Mouse (Mus musculus): ENCODE measurements around the gene Gm3336. TPM values are rescaled to one million over a fixed set of nuclear protein-coding genes. Genes with fewer than 3 reads are reported as not detected.
A peak's percentile ranks its signal among the peaks of the same experiment; 100 is the strongest.

Gm3336 gene
- polyA plus RNA-seq (2015; fragmentation: Nextera tagmentation; extraction: Ambion mirVana): 0.40 and 0.47 TPM in 2 replicates

- Histone ChIP-seq H3K9me3 (replicated peaks; ENCODE audit: control insufficient read depth, low read length) (no peaks in the 10 kb centered on the region), H3K27me3 (ENCODE audit: control insufficient read depth, insufficient read depth, low read depth, low read length) (no peaks in the 10 kb centered on the region), H3K36me3 (ENCODE audit: control insufficient read depth, insufficient read depth) (no peaks in the 10 kb centered on the region), H3K4me1 (ENCODE audit: control insufficient read depth, low read depth, low read length) (peaks cover 2% of the 10 kb centered on the region), H3K27ac (ENCODE audit: low read length) (no peak within 1 kb of the TSS), H3K4me2 (ENCODE audit: low read depth, low read length) (no peak within 1 kb of the TSS), H3K4me3 (ENCODE audit: low read depth, low read length) (no peak within 1 kb of the TSS), H3K9ac (ENCODE audit: low read depth, low read length) (no peak within 1 kb of the TSS)
- WGBS (ENCODE audit: insufficient replicate concordance): 2% methylated on average over 19 of the region's 19 CpGs
- peak; percentile 47 for ATAC-seq (ENCODE audit: low read depth)
These were observed at the start of gene Gm3336 for GRCm38 (mm10) chr8:70718297-70718696. Gene Gm3336, plus strand, starts transcription at chr8:70718543.

DNA sequence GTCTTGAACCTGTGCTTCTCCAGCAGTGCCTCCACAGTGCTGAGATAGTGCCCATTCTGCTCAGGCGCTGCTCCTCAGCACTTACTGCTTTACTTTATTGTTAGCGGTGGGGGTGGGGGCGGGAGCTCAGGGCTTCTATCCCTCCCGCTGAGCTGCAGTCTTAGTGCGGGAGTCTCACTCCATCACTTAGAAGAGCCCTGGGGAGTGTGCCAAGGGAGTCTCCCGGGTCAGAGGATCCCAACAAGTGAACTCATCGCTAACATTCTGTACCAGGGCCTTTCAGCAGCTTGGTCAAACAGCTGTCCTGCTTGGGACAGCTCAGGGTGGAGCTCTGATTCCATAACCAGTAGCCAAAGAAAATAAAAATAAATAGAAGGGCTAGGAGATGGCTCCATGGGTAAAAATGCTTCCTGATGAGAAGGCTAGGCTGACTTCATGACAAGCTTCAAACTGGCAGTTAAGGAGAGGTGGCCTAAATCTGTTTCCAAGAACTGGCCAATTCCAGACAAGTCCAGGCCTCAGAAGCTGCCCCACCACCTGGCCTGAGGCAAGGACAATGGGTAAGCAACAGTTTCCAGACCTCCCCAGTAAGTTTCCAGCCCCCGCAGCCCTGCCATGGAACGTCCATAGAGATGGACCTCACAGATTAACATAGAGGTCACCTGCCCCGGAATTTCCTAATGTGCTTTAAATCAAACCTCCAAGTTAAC is 46.6 kb upstream of the Gm3336 start:
- Histone ChIP-seq H3K27me3 (ENCODE audit: control insufficient read depth, insufficient read depth, low read depth, low read length) (no peaks in the 10 kb centered on the region), H3K9me3 (replicated peaks; ENCODE audit: control insufficient read depth, low read length) (no peaks in the 10 kb centered on the region; the same call in 1 of the 2 replicates), H3K4me1 (ENCODE audit: control insufficient read depth, low read depth, low read length) (peaks cover 42% of the 10 kb centered on the region), H3K9ac (ENCODE audit: low read depth, low read length) (no peak overlapping the region), H3K4me3 (ENCODE audit: low read depth, low read length) (no peak overlapping the region), H3K4me2 (ENCODE audit: low read depth, low read length) (no peak overlapping the region), H3K27ac (ENCODE audit: low read length) (no peak overlapping the region; the same call in 1 of the 2 replicates), H3K36me3 (ENCODE audit: control insufficient read depth, insufficient read depth) (no peaks in the 10 kb centered on the region)
- WGBS (ENCODE audit: insufficient replicate concordance): 80% methylated on average over 10 of the region's 10 CpGs
- no peak for ATAC-seq (ENCODE audit: low read depth)

- peak overlapping the region; percentile 94 for H3K4me2 ChIP-seq (ENCODE audit: low read depth, low read length)
- no peaks in the 10 kb centered on the region; the same call in 1 of the 2 replicates for H3K9me3 ChIP-seq (replicated peaks; ENCODE audit: control insufficient read depth, low read length)
- peaks cover 43% of the 10 kb centered on the region for H3K4me1 ChIP-seq (ENCODE audit: control insufficient read depth, low read depth, low read length)
- H3K4me3 ChIP-seq (ENCODE audit: low read depth, low read length): peak overlapping the region; percentile 83
- H3K36me3 ChIP-seq (ENCODE audit: control insufficient read depth, insufficient read depth): no peaks in the 10 kb centered on the region
- ATAC-seq (ENCODE audit: low read depth): no peak; the same call in 1 of the 2 replicates
- H3K9ac ChIP-seq (ENCODE audit: low read depth, low read length): peak overlapping the region; percentile 76
- WGBS (ENCODE audit: insufficient replicate concordance): 33% methylated on average over 19 of the region's 19 CpGs
- no peaks in the 10 kb centered on the region for H3K27me3 ChIP-seq (ENCODE audit: control insufficient read depth, insufficient read depth, low read depth, low read length)
- peak overlapping the region; percentile 97 for H3K27ac ChIP-seq (ENCODE audit: low read length)
These were observed 45.8 kb upstream of the Gm3336 start for GRCm38 (mm10) chr8:70672325-70673078.

GRCm38 (mm10) chr8:70673079-70673856 is 45.1 kb upstream of the Gm3336 start, which contains the start of gene Lsm4:
Gene Lsm4, plus strand, starts transcription at chr8:70673248.
- ATAC-seq (ENCODE audit: low read depth): peak; percentile 96
- Histone ChIP-seq H3K4me3 (ENCODE audit: low read depth, low read length) (peak within 1 kb of the TSS; percentile 83), H3K27ac (ENCODE audit: low read length) (peak within 1 kb of the TSS; percentile 97), H3K27me3 (ENCODE audit: control insufficient read depth, insufficient read depth, low read depth, low read length) (no peaks in the 10 kb centered on the region), H3K4me2 (ENCODE audit: low read depth, low read length) (peak within 1 kb of the TSS; percentile 94), H3K36me3 (ENCODE audit: control insufficient read depth, insufficient read depth) (peaks cover 2% of the 10 kb centered on the region; the same call in 1 of the 2 replicates), H3K4me1 (ENCODE audit: control insufficient read depth, low read depth, low read length) (peaks cover 51% of the 10 kb centered on the region), H3K9ac (ENCODE audit: low read depth, low read length) (peak within 1 kb of the TSS; percentile 81), H3K9me3 (replicated peaks; ENCODE audit: control insufficient read depth, low read length) (no peaks in the 10 kb centered on the region)
- under 1% methylated on average over 60 of the region's 60 CpGs for WGBS (ENCODE audit: insufficient replicate concordance)

DNA sequence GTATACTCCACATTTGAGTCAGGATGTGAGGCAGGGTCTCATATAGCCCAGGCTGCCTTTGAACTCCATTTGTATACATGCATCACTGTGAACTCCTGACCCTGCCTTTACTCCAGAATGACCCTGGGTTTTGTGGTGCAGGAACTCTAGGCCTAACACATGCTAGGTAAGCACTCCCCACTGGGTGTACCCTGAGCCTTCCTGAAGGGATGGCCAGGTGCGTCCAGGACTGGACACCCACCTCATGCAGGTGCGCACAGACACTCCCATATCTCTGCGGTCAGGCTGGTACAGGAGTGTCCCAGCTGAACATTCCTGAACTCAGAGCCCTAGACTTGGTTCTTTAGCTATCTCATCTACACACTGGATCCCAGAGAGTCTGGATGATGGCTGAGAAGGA is 44.2 kb upstream of the Gm3336 start:
- H3K27ac ChIP-seq (ENCODE audit: low read length): peak overlapping the region; percentile 97
- no peak for ATAC-seq (ENCODE audit: low read depth)
- 54% methylated on average over 3 of the region's 3 CpGs for WGBS (ENCODE audit: insufficient replicate concordance)
- peak overlapping the region; percentile 81 for H3K9ac ChIP-seq (ENCODE audit: low read depth, low read length)
- H3K27me3 ChIP-seq (ENCODE audit: control insufficient read depth, insufficient read depth, low read depth, low read length): no peaks in the 10 kb centered on the region
- H3K36me3 ChIP-seq (ENCODE audit: control insufficient read depth, insufficient read depth): peaks cover 7% of the 10 kb centered on the region
- H3K4me1 ChIP-seq (ENCODE audit: control insufficient read depth, low read depth, low read length): peaks cover 58% of the 10 kb centered on the region
- no peaks in the 10 kb centered on the region for H3K9me3 ChIP-seq (replicated peaks; ENCODE audit: control insufficient read depth, low read length)
- peak overlapping the region; percentile 83 for H3K4me3 ChIP-seq (ENCODE audit: low read depth, low read length)
- H3K4me2 ChIP-seq (ENCODE audit: low read depth, low read length): peak overlapping the region; percentile 94

DNA sequence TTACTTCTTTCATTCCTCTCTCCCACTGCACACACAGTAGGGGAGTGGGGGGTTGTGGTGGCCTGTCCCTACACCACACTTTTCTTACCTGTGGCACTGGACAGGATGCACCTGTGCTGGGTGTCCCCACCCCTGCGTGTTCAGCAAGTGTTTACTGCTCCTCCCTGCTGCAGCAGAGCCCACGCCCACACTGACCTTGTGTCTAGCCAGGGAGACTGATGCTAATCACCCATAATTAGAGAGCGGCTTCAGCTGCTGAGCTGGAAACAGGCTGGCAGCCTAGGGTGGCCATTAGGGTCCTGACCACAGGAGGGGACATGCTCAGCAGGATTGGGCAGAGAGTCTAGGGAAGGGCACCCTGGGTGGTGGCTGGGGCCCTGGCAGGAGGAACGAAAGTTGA is 43.6 kb upstream of the Gm3336 start:
- Histone ChIP-seq H3K4me1 (ENCODE audit: control insufficient read depth, low read depth, low read length) (peaks cover 63% of the 10 kb centered on the region), H3K36me3 (ENCODE audit: control insufficient read depth, insufficient read depth) (peaks cover 7% of the 10 kb centered on the region), H3K4me2 (ENCODE audit: low read depth, low read length) (peak overlapping the region; percentile 94), H3K27ac (ENCODE audit: low read length) (peak overlapping the region; percentile 97), H3K27me3 (ENCODE audit: control insufficient read depth, insufficient read depth, low read depth, low read length) (no peaks in the 10 kb centered on the region), H3K9me3 (replicated peaks; ENCODE audit: control insufficient read depth, low read length) (no peaks in the 10 kb centered on the region), H3K4me3 (ENCODE audit: low read depth, low read length) (no peak overlapping the region), H3K9ac (ENCODE audit: low read depth, low read length) (peak overlapping the region; percentile 81)
- ATAC-seq (ENCODE audit: low read depth): no peak
- WGBS (ENCODE audit: insufficient replicate concordance): 20% methylated on average over 4 of the region's 4 CpGs

GRCm38 (mm10) chr8:70675336-70675735 is 43.0 kb upstream of the Gm3336 start:
- 20% methylated on average over 1 of the region's 1 CpGs for WGBS (ENCODE audit: insufficient replicate concordance)
- H3K27ac ChIP-seq (ENCODE audit: low read length): peak overlapping the region; percentile 97
- H3K9ac ChIP-seq (ENCODE audit: low read depth, low read length): no peak overlapping the region
- no peaks in the 10 kb centered on the region for H3K9me3 ChIP-seq (replicated peaks; ENCODE audit: control insufficient read depth, low read length)
- ATAC-seq (ENCODE audit: low read depth): no peak
- H3K27me3 ChIP-seq (ENCODE audit: control insufficient read depth, insufficient read depth, low read depth, low read length): no peaks in the 10 kb centered on the region
- H3K36me3 ChIP-seq (ENCODE audit: control insufficient read depth, insufficient read depth): peaks cover 7% of the 10 kb centered on the region
- peaks cover 67% of the 10 kb centered on the region for H3K4me1 ChIP-seq (ENCODE audit: control insufficient read depth, low read depth, low read length)
- H3K4me3 ChIP-seq (ENCODE audit: low read depth, low read length): no peak overlapping the region
- H3K4me2 ChIP-seq (ENCODE audit: low read depth, low read length): no peak overlapping the region

DNA sequence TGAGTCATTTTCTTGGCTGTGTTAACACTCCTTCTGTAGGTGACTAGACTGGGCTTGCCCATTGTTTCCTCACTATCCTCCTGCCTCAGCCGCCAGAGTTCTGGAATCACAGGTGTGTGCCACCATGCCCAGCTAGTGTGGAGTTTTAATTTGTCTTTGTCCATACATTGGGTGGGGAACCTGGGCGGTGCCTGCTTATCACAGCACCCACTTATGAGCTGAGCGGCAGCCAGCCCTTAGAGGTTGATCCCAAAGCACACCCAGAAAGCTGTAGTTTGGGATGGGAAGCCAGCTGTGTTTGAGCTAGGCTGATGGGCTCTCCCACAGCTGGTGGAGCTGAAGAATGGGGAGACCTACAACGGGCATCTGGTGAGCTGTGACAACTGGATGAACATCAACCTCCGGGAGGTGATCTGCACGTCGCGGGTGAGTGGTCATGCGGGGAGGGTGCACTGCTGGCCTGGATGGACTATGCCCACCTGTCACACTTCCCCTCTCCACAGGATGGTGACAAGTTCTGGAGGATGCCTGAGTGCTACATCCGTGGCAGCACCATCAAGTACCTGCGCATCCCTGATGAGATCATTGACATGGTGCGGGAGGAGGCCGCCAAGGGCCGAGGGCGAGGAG is 40.8 kb upstream of the Gm3336 start:
- peaks cover 79% of the 10 kb centered on the region for H3K4me1 ChIP-seq (ENCODE audit: control insufficient read depth, low read depth, low read length)
- peak overlapping the region; percentile 7; the same call in 1 of the 2 replicates for H3K4me3 ChIP-seq (ENCODE audit: low read depth, low read length)
- 78% methylated on average over 15 of the region's 15 CpGs for WGBS (ENCODE audit: insufficient replicate concordance)
- no peaks in the 10 kb centered on the region for H3K9me3 ChIP-seq (replicated peaks; ENCODE audit: control insufficient read depth, low read length)
- H3K36me3 ChIP-seq (ENCODE audit: control insufficient read depth, insufficient read depth): peaks cover 7% of the 10 kb centered on the region
- H3K4me2 ChIP-seq (ENCODE audit: low read depth, low read length): peak overlapping the region; percentile 49
- no peak for ATAC-seq (ENCODE audit: low read depth)
- H3K9ac ChIP-seq (ENCODE audit: low read depth, low read length): no peak overlapping the region
- H3K27ac ChIP-seq (ENCODE audit: low read length): peak overlapping the region; percentile 48
- H3K27me3 ChIP-seq (ENCODE audit: control insufficient read depth, insufficient read depth, low read depth, low read length): no peaks in the 10 kb centered on the region
